10 mouse cellular contexts compared by ENCODE assay signal in genomic region chr11:29788921-29789638, GRCm38 (mm10). TPM values are rescaled to one million over a fixed set of nuclear protein-coding genes. Genes with fewer than 3 reads are reported as not detected.
DNase-seq lines count a peak whose midpoint lies in the region; ATAC-seq and TF ChIP-seq lines count a peak whose summit lies in the region.
"Had no signal": no experiment of that assay in that cellular context is flagged by ENCODE, and none has a peak within 500 bp of the region (broad histone marks: within the 10 kb centered on the region; RNA-seq: fewer than 3 reads in every experiment).

No protein-coding gene starts in this region.

- no peak overlapping the region for H3K9ac ChIP-seq in neural tube, embryonic 13.5 days
- no peak overlapping the region for H3K9ac ChIP-seq in hindbrain, embryonic 14.5 days

- no peak for DNase-seq in neural tube, embryonic 10.5 days (ENCODE audit: extremely low spot score, low spot score)
- peak; percentile 63 for DNase-seq in hindbrain, embryonic 14.5 days (ENCODE audit: low spot score)
- peak; percentile 89 to 97 for DNase-seq in left cerebral cortex, postnatal 25 days (ENCODE audit: low spot score in 2 of 2)
- DNase-seq in right cerebral cortex, postnatal 4 days, result peak; percentile 69
- no peak for DNase-seq in urinary bladder, postnatal 36 days (ENCODE audit: low spot score in 2 of 2)
- DNase-seq in thymus, adult 2 months, result no peak
- no peak for DNase-seq in adrenal gland, adult 2 months
- DNase-seq: thymus, postnatal 14 days had no signal

- H3K4me1 ChIP-seq in neural tube, embryonic 13.5 days (replicated peaks), result peaks cover 8% of the 10 kb centered on the region
- H3K4me1 ChIP-seq in hindbrain, embryonic 14.5 days (replicated peaks; ENCODE audit: control insufficient read depth, insufficient read depth, low read length), result peaks cover 12% of the 10 kb centered on the region
- H3K4me1 ChIP-seq in thymus, adult 2 months (replicated peaks; ENCODE audit: control insufficient read depth, insufficient read depth, low read length), result no peaks in the 10 kb centered on the region

- H3K4me3 ChIP-seq in neural tube, embryonic 13.5 days, result no peak overlapping the region
- no peak overlapping the region for H3K4me3 ChIP-seq in hindbrain, embryonic 14.5 days (replicated peaks; ENCODE audit: low read length)
- no peak overlapping the region for H3K4me3 ChIP-seq in thymus, adult 2 months (ENCODE audit: control insufficient read depth, insufficient read depth, low read length)

- H3K27me3 ChIP-seq in neural tube, embryonic 13.5 days, result no peaks in the 10 kb centered on the region
- no peaks in the 10 kb centered on the region for H3K27me3 ChIP-seq in hindbrain, embryonic 14.5 days (ENCODE audit: control insufficient read depth, insufficient read depth, low read length)
- no peaks in the 10 kb centered on the region for H3K27me3 ChIP-seq in thymus, adult 2 months (ENCODE audit: control insufficient read depth, insufficient read depth, low read length)

- intact Hi-C loops in left cerebral cortex, postnatal 25 days (cut with DNase I), result loop anchor here (1.0 to 5.0 kb wide), 4 partner anchors 11 to 42 kb away; no protein-coding TSS in a partner anchor

- no peaks in the 10 kb centered on the region for H3K9me3 ChIP-seq in neural tube, embryonic 13.5 days
- no peaks in the 10 kb centered on the region for H3K9me3 ChIP-seq in hindbrain, embryonic 14.5 days (ENCODE audit: control insufficient read depth, low read length)

- no peak for TF ChIP-seq CTCF in thymus, adult 2 months (IDR thresholded peaks at IDR 0.05; ENCODE audit: borderline replicate concordance, control insufficient read depth, extremely low read depth, insufficient read depth, low read length, poor library complexity)

- peak; percentile 82 for ATAC-seq in neural tube, embryonic 13.5 days (ENCODE audit: low read depth)
- peak; percentile 94 for ATAC-seq in hindbrain, embryonic 14.5 days (ENCODE audit: low FRiP score)

- no peak for TF ChIP-seq POLR2A in thymus, adult 2 months (IDR thresholded peaks at IDR 0.05; ENCODE audit: control insufficient read depth, extremely low read depth, insufficient read depth, low read length, poor library complexity)

- WGBS in neural tube, embryonic 13.5 days, result 74% methylated on average over 6 of the region's 6 CpGs
- 67% methylated on average over 6 of the region's 6 CpGs for WGBS in hindbrain, embryonic 14.5 days
- 93% methylated on average over 6 of the region's 6 CpGs for WGBS in thymus, adult 2 months

- H3K4me2 ChIP-seq in neural tube, embryonic 13.5 days, result no peak overlapping the region
- H3K4me2 ChIP-seq in hindbrain, embryonic 14.5 days (replicated peaks), result no peak overlapping the region

- H3K27ac ChIP-seq in neural tube, embryonic 13.5 days (replicated peaks), result no peak overlapping the region
- no peak overlapping the region for H3K27ac ChIP-seq in hindbrain, embryonic 14.5 days
- H3K27ac ChIP-seq in thymus, adult 2 months (ENCODE audit: control insufficient read depth, insufficient read depth, low read length), result no peak overlapping the region
- H3K27ac ChIP-seq: kidney, postnatal 0 days had no signal

- H3K36me3 ChIP-seq in neural tube, embryonic 13.5 days, result peaks cover 13% of the 10 kb centered on the region
- 0 out of 2 replicates have a peak, but pooled peaks cover 3% of the 10 kb centered on the region for H3K36me3 ChIP-seq in hindbrain, embryonic 14.5 days (replicated peaks; ENCODE audit: control insufficient read depth, insufficient read depth)
- H3K36me3 ChIP-seq in thymus, adult 2 months (ENCODE audit: control insufficient read depth, insufficient read depth, low read length), result no peaks in the 10 kb centered on the region

RNA-seq across cellular contexts. Expression of gene 4931440F15Rik, which starts 36.4 kb away (rescaled TPM):
- polyA plus RNA-seq in neural tube, embryonic 13.5 days (2015; fragmentation: Nextera tagmentation; extraction: Ambion mirVana), result 0.36 and 0.43 TPM in 2 replicates
- polyA plus RNA-seq in hindbrain, embryonic 14.5 days (2014; fragmentation: Nextera tagmentation; extraction: Ambion mirVana), result 0.67 and 0.72 TPM in 2 replicates
- 1 to 10 TPM; 2.7 to 3.4 TPM for total RNA-seq in left cerebral cortex, postnatal 25 days (2021)
- polyA plus RNA-seq in thymus, adult 2 months (2012; rRNA removed), result 0.05 and 0.15 TPM in 2 replicates
- total RNA-seq in adrenal gland, adult 2 months (2021), result under 1 TPM; 0.40 to 0.52 TPM
- 0.10 TPM in 2 replicates for polyA plus RNA-seq in adrenal gland, adult 2 months (2012; rRNA removed)

Comparison
In these comparisons a context has a peak if more than half of its experiments do, and no peak if none do; other contexts are left out.
1. DNase-seq: peak in hindbrain, embryonic 14.5 days (single experiment), left cerebral cortex, postnatal 25 days (2 of 2) and right cerebral cortex, postnatal 4 days (single experiment); none in neural tube, embryonic 10.5 days (single experiment), urinary bladder, postnatal 36 days (0 of 2), thymus, adult 2 months (single experiment) and adrenal gland, adult 2 months (single experiment).